Mouse (Mus musculus): Measurements from ENCODE around the gene Herc1. TPM values are rescaled to one million over a fixed set of nuclear protein-coding genes. Genes with fewer than 3 reads are reported as not detected.

Herc1 gene
- polyA plus RNA-seq, 1 experiment, result 12.4 TPM

GRCm38 (mm10) chr9:66520299-66520698, 170.0 kb downstream of the Herc1 start:
- DNase-seq (ENCODE audit: low read depth), result no peak

DNA sequence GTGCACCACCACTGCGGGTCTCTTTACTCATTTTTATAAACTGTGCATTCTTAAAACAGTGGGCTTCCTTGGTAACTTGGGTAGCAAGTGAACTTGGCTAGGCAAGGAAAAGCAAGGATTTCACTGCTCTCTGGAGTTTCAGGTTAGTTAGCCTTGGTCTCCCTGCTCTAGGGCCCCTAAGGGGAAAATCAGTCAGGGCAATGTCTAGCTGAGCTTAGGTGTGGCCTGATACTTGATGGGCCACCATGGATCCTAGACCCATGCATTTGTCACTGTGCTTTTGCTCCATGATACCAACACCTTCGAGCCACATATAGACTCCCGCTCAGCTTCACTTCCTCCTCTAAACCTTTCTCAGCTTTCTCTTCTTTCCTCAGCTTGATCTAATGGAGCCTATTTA, 171.3 kb downstream of the Herc1 start:
- no peak for DNase-seq (ENCODE audit: low read depth)

DNA sequence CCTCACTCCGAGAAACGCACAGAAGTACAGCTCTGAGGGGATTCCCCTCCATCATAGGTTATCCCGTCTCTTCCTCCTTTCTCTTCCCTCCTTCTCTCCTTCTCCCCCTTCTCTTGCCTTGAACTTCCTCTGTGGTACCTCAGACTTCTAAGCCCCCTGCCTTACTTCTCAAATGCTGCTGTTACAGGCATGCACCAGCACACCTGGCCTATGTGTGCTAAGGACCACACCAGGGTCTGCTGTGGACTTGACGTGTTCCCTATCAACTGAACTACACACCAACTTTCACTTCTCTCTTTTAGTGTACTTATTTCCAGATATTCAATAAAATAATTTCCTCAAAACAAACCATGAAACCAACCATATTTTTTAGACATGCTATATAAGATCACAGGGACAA, 192.5 kb downstream of the Herc1 start:
- no peak for DNase-seq (ENCODE audit: low read depth)

Other genes starting within 250 kb of the Herc1 start
- 131 and 133 TPM in 2 replicates for gene Snx1, start 223.9 kb upstream of the Herc1 start, polyA plus RNA-seq (2012; rRNA removed)
- 15.7 and 18.5 TPM in 2 replicates for gene Ciao2a, start 223.8 kb upstream of the Herc1 start, polyA plus RNA-seq (2012; rRNA removed)
- 5.7 and 6.2 TPM in 2 replicates for gene Dapk2, start 192.2 kb upstream of the Herc1 start, polyA plus RNA-seq (2012; rRNA removed)
- gene Fbxl22, start 164.1 kb downstream of the Herc1 start, polyA plus RNA-seq (2012; rRNA removed), result 7.2 and 8.6 TPM in 2 replicates
- gene Usp3, start 242.7 kb downstream of the Herc1 start, polyA plus RNA-seq (2012; rRNA removed), result 15.2 and 16.1 TPM in 2 replicates